Mouse (Mus musculus) erythroid progenitor cell, adult 5-6 weeks (primary cell): ENCODE results near the gene Dnajc24. TPM values are rescaled to one million over a fixed set of nuclear protein-coding genes. Genes with fewer than 3 reads are reported as not detected.

ENCODE experiments used
- total RNA-seq, 2 experiments: library from RNA; stranded (forward) in 1 of 2; stranded (reverse) in 1 of 2; fragments of 150-400 nt in 1 of 2; fragments of 186-747, 209-891 nt in 1 of 2; gene quantifications; 2 replicates each; pipeline versions ENCODE4 v1.2.3 to v1.2.4; 2015 to 2017; ENCODE audit warnings: low replicate concordance in 2 of 2

Dnajc24 gene
- total RNA-seq, 2 experiments from 2014 or later = 0.30 to 15.5 TPM

Other genes starting within 250 kb of the Dnajc24 start
- 9.0 and 34.8 TPM in 2 replicates for gene Elp4, start 99.0 kb downstream of the Dnajc24 start, total RNA-seq (2015; ENCODE audit: low replicate concordance)
- 6.5 and 9.2 TPM in 2 replicates for gene Elp4, start 99.0 kb downstream of the Dnajc24 start, total RNA-seq (2017; ENCODE audit: low replicate concordance)
- 9.6 and 13.3 TPM in 2 replicates for gene Immp1l, start 98.9 kb downstream of the Dnajc24 start, total RNA-seq (2015; ENCODE audit: low replicate concordance)
- 12.0 and 17.7 TPM in 2 replicates for gene Immp1l, start 98.9 kb downstream of the Dnajc24 start, total RNA-seq (2017; ENCODE audit: low replicate concordance)